Mouse (Mus musculus): Measurements from ENCODE around the gene Fam19a3. TPM values are rescaled to one million over a fixed set of nuclear protein-coding genes. Genes with fewer than 3 reads are reported as not detected.

Gene Fam19a3
- total and polyA plus RNA-seq, 3 experiments: 0.04 to 0.16 TPM; not detected in 1

- peaks cover 53 to 88% of the 10 kb centered on the region in 2 experiments for H3K36me3 ChIP-seq (replicated peaks in 1 of 2; ENCODE audit: control insufficient read depth in 1 of 2, insufficient read depth in 1 of 2, low read length in 1 of 2)
- dilution Hi-C loops (cut with MboI; ENCODE audit: extremely low pct_ligation_motif_present, extremely low pct_unique_long_range_greater_than_20kb, low sequenced_read_pairs) (no loop called here), in situ Hi-C loops (cut with MboI; ENCODE audit: low pct_ligation_motif_present, low pct_unique_long_range_greater_than_20kb, low sequenced_read_pairs) (no loop called here)
These were observed 19.0 kb upstream of the Fam19a3 start for GRCm38 (mm10) chr3:104800681-104801080.

GRCm38 (mm10) chr3:104796430-104797082 lies 14.9 kb upstream of the Fam19a3 start:
- TF ChIP-seq IRF4 (IDR thresholded peaks at IDR 0.05; ENCODE audit: low read depth, low read length): peak; percentile 55; the same call in 1 of the 2 replicates
- no peak for TF ChIP-seq ZKSCAN1 (IDR thresholded peaks at IDR 0.05; ENCODE audit: borderline replicate concordance, low read depth, low read length)
- Histone ChIP-seq H3K36me3 (replicated peaks in 1 of 2; ENCODE audit: control insufficient read depth in 1 of 2, insufficient read depth in 1 of 2, low read length in 1 of 2) (peaks cover 53 to 78% of the 10 kb centered on the region in 2 experiments), H3K4me2 (ENCODE audit: insufficient read depth, low read depth, poor library complexity, severe bottlenecking) (no peak overlapping the region), H3K27me3 (replicated peaks) (no peaks in the 10 kb centered on the region), H3K9me3 (replicated peaks; ENCODE audit: low read length) (no peaks in the 10 kb centered on the region), H3K4me3 (replicated peaks in 1 of 3; ENCODE audit: low read depth in 2 of 3, low read length in 2 of 3, poor library complexity in 1 of 3) (no peak overlapping the region), H3K9ac (ENCODE audit: insufficient read depth, low read depth) (no peak overlapping the region), H3K27ac (ENCODE audit: insufficient read depth, low read depth) (no peak overlapping the region), H3K79me2 (replicated peaks; ENCODE audit: control insufficient read depth, extremely low read depth, insufficient read depth, poor library complexity, severe bottlenecking) (no peaks in the 10 kb centered on the region), H3K4me1 (ENCODE audit: control insufficient read depth in 1 of 2, insufficient read depth in 2 of 2) (peaks cover 11 to 49% of the 10 kb centered on the region in 2 experiments)
- in situ Hi-C loops (cut with MboI; ENCODE audit: low pct_ligation_motif_present, low pct_unique_long_range_greater_than_20kb, low sequenced_read_pairs): no loop called here
- DNase-seq (ENCODE audit: extremely low read depth): no peak
- dilution Hi-C loops (cut with MboI; ENCODE audit: extremely low pct_ligation_motif_present, extremely low pct_unique_long_range_greater_than_20kb, low sequenced_read_pairs): no loop called here

More at GRCm38 (mm10) chr3:104800681-104801080, 19.0 kb upstream of the Fam19a3 start:
- no peak for TF ChIP-seq EP300 (IDR thresholded peaks at IDR 0.05; ENCODE audit: low read length)
- no peak for TF ChIP-seq TBP (conservative IDR thresholded peaks at IDR 0.05; ENCODE audit: low read depth, low read length)
- TF ChIP-seq GABPA (IDR thresholded peaks at IDR 0.05; ENCODE audit: insufficient replicate concordance, low read depth, low read length): no peak
- TF ChIP-seq POLR2AphosphoS2 (IDR thresholded peaks at IDR 0.05; ENCODE audit: low read depth, low read length): no peak
- TF ChIP-seq RAD21 (IDR thresholded peaks at IDR 0.05; ENCODE audit: low read depth, low read length): no peak
- TF ChIP-seq KAT2A (IDR thresholded peaks at IDR 0.05; ENCODE audit: insufficient replicate concordance, low read length): no peak
- no peak for TF ChIP-seq BHLHE40 (IDR thresholded peaks at IDR 0.05; ENCODE audit: low read depth, low read length)
- no peak for TF ChIP-seq MEF2A (IDR thresholded peaks at IDR 0.05; ENCODE audit: borderline replicate concordance, low read depth, low read length)
- no peak for TF ChIP-seq SMC3 (IDR thresholded peaks at IDR 0.05; ENCODE audit: low read depth, low read length)
- TF ChIP-seq RCOR1 (conservative IDR thresholded peaks at IDR 0.05; ENCODE audit: low read depth, low read length): no peak
- H3K4me2 ChIP-seq (ENCODE audit: insufficient read depth, low read depth, poor library complexity, severe bottlenecking): no peak overlapping the region
- H3K27me3 ChIP-seq (replicated peaks): no peaks in the 10 kb centered on the region
- peaks cover 7 to 16% of the 10 kb centered on the region in 2 experiments; a peak in 2 of 4 replicates for H3K4me1 ChIP-seq (ENCODE audit: control insufficient read depth in 1 of 2, insufficient read depth in 2 of 2)
- DNase-seq (ENCODE audit: extremely low read depth): no peak
- no peaks in the 10 kb centered on the region for H3K9me3 ChIP-seq (replicated peaks; ENCODE audit: low read length)
- H3K9ac ChIP-seq (ENCODE audit: insufficient read depth, low read depth): no peak overlapping the region
- H3K27ac ChIP-seq (ENCODE audit: insufficient read depth, low read depth): no peak overlapping the region
- H3K4me3 ChIP-seq (replicated peaks in 1 of 3; ENCODE audit: low read depth in 2 of 3, low read length in 2 of 3, poor library complexity in 1 of 3): no peak overlapping the region
- no peaks in the 10 kb centered on the region for H3K79me2 ChIP-seq (replicated peaks; ENCODE audit: control insufficient read depth, extremely low read depth, insufficient read depth, poor library complexity, severe bottlenecking)
